Mouse (Mus musculus) CH12.LX (cell line): Measurements from ENCODE around the gene Sectm1b. TPM values are rescaled to one million over a fixed set of nuclear protein-coding genes. Genes with fewer than 3 reads are reported as not detected.
"Not testable (repeated sequence)": the region's sequence is repeated elsewhere in the genome, so short reads cannot be mapped to it uniquely, and the experiment has no call there.

Source experiments
- DNase-seq: peaks from one replicate; pipeline ENCODE4 v3.0.0-alpha.2; 2013; ENCODE audit errors: extremely low read depth
- H3K27ac ChIP-seq: 2 replicates; pipeline ENCODE4 v1.5.1; 2012; ENCODE audit warnings: low read depth, mild to moderate bottlenecking, control low read depth, moderate library complexity; ENCODE audit not compliant: insufficient read depth
- H3K27me3 ChIP-seq: replicated peaks from 2 replicates; pipeline ENCODE3; 2012; ENCODE audit warnings: inconsistent platforms
- H3K36me3 ChIP-seq, 2 experiments: replicated peaks in 1 of 2; 2 replicates each; pipeline versions ENCODE3 to v1.6.1; 2012; ENCODE audit warnings: inconsistent platforms in 1 of 2, low read length in 1 of 2, mild to moderate bottlenecking in 1 of 2, mixed read lengths in 1 of 2, moderate library complexity in 1 of 2; ENCODE audit not compliant: control insufficient read depth in 1 of 2, insufficient read depth in 1 of 2
- H3K4me1 ChIP-seq, 2 experiments: 2 replicates each; pipeline ENCODE4 v1.6.1; 2012; ENCODE audit warnings: inconsistent platforms in 1 of 2, moderate library complexity in 1 of 2; ENCODE audit not compliant: insufficient read depth in 2 of 2, control insufficient read depth in 1 of 2
- H3K4me2 ChIP-seq: 2 replicates; pipeline ENCODE4 v1.6.1; 2012; ENCODE audit warnings: low read depth, mild to moderate bottlenecking, control low read depth; ENCODE audit not compliant: poor library complexity, insufficient read depth, severe bottlenecking
- H3K4me3 ChIP-seq, 3 experiments: fragments of 150-350 bp in 1 of 3; sonication (generic) in 1 of 3; replicated peaks in 1 of 3; 2 replicates each; pipeline versions ENCODE3 to v1.5.1; 2011 to 2012; ENCODE audit warnings: low read depth in 2 of 3, low read length in 2 of 3, mild to moderate bottlenecking in 2 of 3, moderate library complexity in 2 of 3, control low read depth in 1 of 3, improper control_type of control experiment in 1 of 3, inconsistent platforms in 1 of 3, mixed read lengths in 1 of 3; ENCODE audit not compliant: poor library complexity in 1 of 3
- H3K79me2 ChIP-seq: replicated peaks from 2 replicates; pipeline ENCODE4 v1.6.1; 2012; ENCODE audit warnings: mild to moderate bottlenecking, moderate library complexity; ENCODE audit not compliant: control insufficient read depth, poor library complexity, insufficient read depth, severe bottlenecking; ENCODE audit errors: extremely low read depth
- H3K9ac ChIP-seq: 2 replicates; pipeline ENCODE4 v1.6.1; 2012; ENCODE audit warnings: low read depth, mild to moderate bottlenecking, control low read depth, moderate library complexity; ENCODE audit not compliant: insufficient read depth
- H3K9me3 ChIP-seq: replicated peaks from 2 replicates; pipeline ENCODE3; 2012; ENCODE audit warnings: low read length, inconsistent platforms, mixed read lengths
- CTCF ChIP-seq, 2 experiments: IDR thresholded peaks in 1 of 2; conservative IDR thresholded peaks in 1 of 2; 2 replicates each; pipeline ENCODE4 v1.5.1; 2011 to 2012; ENCODE audit warnings: low read depth in 2 of 2, low read length in 2 of 2, improper control_type of control experiment in 1 of 2, inconsistent platforms in 1 of 2, mild to moderate bottlenecking in 1 of 2, moderate library complexity in 1 of 2
- ELF1 ChIP-seq: IDR thresholded peaks from 2 replicates; pipeline ENCODE4 v1.6.1; 2014; ENCODE audit warnings: low read depth, mild to moderate bottlenecking, inconsistent platforms, low read length, improper control_type of control experiment
- EP300 ChIP-seq: IDR thresholded peaks from 2 replicates; pipeline ENCODE4 v1.6.1; 2011; ENCODE audit warnings: low read length, improper control_type of control experiment
- ETS1 ChIP-seq: conservative IDR thresholded peaks from 2 replicates; pipeline ENCODE4 v1.6.1; 2012; ENCODE audit warnings: low read depth, mild to moderate bottlenecking, inconsistent platforms, low read length, improper control_type of control experiment, moderate library complexity
- MAFK ChIP-seq: IDR thresholded peaks from 2 replicates; pipeline ENCODE4 v1.6.1; 2011; ENCODE audit warnings: low read length, improper control_type of control experiment; ENCODE audit not compliant: insufficient replicate concordance
- MAX ChIP-seq: IDR thresholded peaks from 2 replicates; pipeline ENCODE4 v1.6.1; 2011; ENCODE audit warnings: low read length, improper control_type of control experiment
- MEF2A ChIP-seq: IDR thresholded peaks from 2 replicates; pipeline ENCODE4 v1.6.1; 2014; ENCODE audit warnings: low read depth, mild to moderate bottlenecking, inconsistent platforms, low read length, improper control_type of control experiment, borderline replicate concordance
- MXI1 ChIP-seq: IDR thresholded peaks from 2 replicates; pipeline ENCODE4 v1.6.1; 2011; ENCODE audit warnings: mild to moderate bottlenecking, low read depth, low read length, improper control_type of control experiment
- NRF1 ChIP-seq: IDR thresholded peaks from 2 replicates; pipeline ENCODE4 v1.6.1; 2014; ENCODE audit warnings: low read depth, mild to moderate bottlenecking, inconsistent platforms, low read length, improper control_type of control experiment, moderate library complexity
- POLR2AphosphoS2 ChIP-seq: IDR thresholded peaks from 2 replicates; pipeline ENCODE4 v1.6.1; 2011; ENCODE audit warnings: low read depth, low read length, improper control_type of control experiment
- RAD21 ChIP-seq: IDR thresholded peaks from 2 replicates; pipeline ENCODE4 v1.6.1; 2011; ENCODE audit warnings: low read depth, mild to moderate bottlenecking, low read length, improper control_type of control experiment, moderate library complexity
- SMC3 ChIP-seq: IDR thresholded peaks from 2 replicates; pipeline ENCODE4 v1.6.1; 2011; ENCODE audit warnings: low read depth, low read length, improper control_type of control experiment
- TBP ChIP-seq: conservative IDR thresholded peaks from 2 replicates; pipeline ENCODE4 v1.6.1; 2011; ENCODE audit warnings: low read depth, low read length, improper control_type of control experiment
- dilution Hi-C: fragments of 300-500 bp; cut with MboI; formaldehyde crosslinking; loops from 2 replicates; pipeline ENCODE4 v1.14.3; 2020; ENCODE audit warnings: low sequenced_read_pairs; ENCODE audit not compliant: extremely low pct_unique_long_range_greater_than_20kb, extremely low pct_ligation_motif_present
- in situ Hi-C: fragments of 300-500 bp; cut with MboI; formaldehyde crosslinking; loops from 3 replicates; pipeline ENCODE4 v1.14.3; 2019; ENCODE audit warnings: low sequenced_read_pairs, low pct_ligation_motif_present, low pct_unique_long_range_greater_than_20kb, mixed read lengths
- polyA plus RNA-seq: library from polyadenylated mRNA; unstranded; fragments of >175 nt; gene quantifications from 2 replicates; pipeline ENCODE4 v1.2.1, GENCODE M21; 2012; ENCODE audit warnings: low read depth; ENCODE audit not compliant: insufficient read length
- total RNA-seq, 2 experiments: library from RNA; depleted of rRNA; stranded (reverse); fragments of 300-350 nt in 1 of 2; fragments of >200 nt in 1 of 2; gene quantifications; 2 replicates each; pipeline ENCODE4 v1.2.3; 2012 to 2014

Gene Sectm1b
- total and polyA plus RNA-seq, 3 experiments = not detected

- dilution Hi-C loops (no loop called here), in situ Hi-C loops (no loop called here)
- Histone ChIP-seq H3K4me3 (no peak overlapping the region), H3K9ac (no peak overlapping the region), H3K9me3 (no peaks in the 10 kb centered on the region), H3K4me2 (no peak overlapping the region), H3K36me3 (no peaks in the 10 kb centered on the region), H3K27me3 (peaks cover 15% of the 10 kb centered on the region), H3K4me1 (peaks cover 0 to 4% of the 10 kb centered on the region in 2 experiments; a peak in 2 of 4 replicates), H3K79me2 (no peaks in the 10 kb centered on the region), H3K27ac (no peak overlapping the region)
- TF ChIP-seq RAD21 (peak; percentile 77), MAFK (no peak), MAX (0 out of 2 replicates have a peak, but pooled peaks have one; percentile 25), SMC3 (peak; percentile 55), ELF1 (no peak), CTCF (conservative IDR thresholded peaks at IDR 0.05 in 1 of 2, IDR thresholded peaks at IDR 0.05 in 1 of 2; ENCODE audit: low read depth in 2 of 2, low read length in 2 of 2) (peak; percentile 70 to 73), MXI1 (no peak)
- peak; percentile 45 for DNase-seq
These were observed 15.5 kb downstream of the Sectm1b start for GRCm38 (mm10) chr11:121047826-121048399.

GRCm38 (mm10) chr11:121045286-121045685 lies 18.1 kb downstream of the Sectm1b start:
- in situ Hi-C loops (no loop called here), dilution Hi-C loops (no loop called here)
- Histone ChIP-seq H3K27ac (no peak overlapping the region), H3K4me2 (no peak overlapping the region), H3K79me2 (no peaks in the 10 kb centered on the region), H3K9ac (no peak overlapping the region), H3K4me3 (no peak overlapping the region)
- no peak for DNase-seq
- no peak for TF ChIP-seq POLR2AphosphoS2
- no peak for TF ChIP-seq MEF2A
- TF ChIP-seq EP300 = no peak
- TF ChIP-seq ELF1 = no peak
- TF ChIP-seq NRF1 = no peak
- no peak for TF ChIP-seq TBP
- TF ChIP-seq, all 38 proteins: peak for 0
- no peaks in the 10 kb centered on the region for H3K36me3 ChIP-seq
- H3K9me3 ChIP-seq = no peaks in the 10 kb centered on the region
- peaks cover 0 to 25% of the 10 kb centered on the region in 2 experiments; a peak in 2 of 4 replicates for H3K4me1 ChIP-seq
- H3K27me3 ChIP-seq = peaks cover 11% of the 10 kb centered on the region

DNA sequence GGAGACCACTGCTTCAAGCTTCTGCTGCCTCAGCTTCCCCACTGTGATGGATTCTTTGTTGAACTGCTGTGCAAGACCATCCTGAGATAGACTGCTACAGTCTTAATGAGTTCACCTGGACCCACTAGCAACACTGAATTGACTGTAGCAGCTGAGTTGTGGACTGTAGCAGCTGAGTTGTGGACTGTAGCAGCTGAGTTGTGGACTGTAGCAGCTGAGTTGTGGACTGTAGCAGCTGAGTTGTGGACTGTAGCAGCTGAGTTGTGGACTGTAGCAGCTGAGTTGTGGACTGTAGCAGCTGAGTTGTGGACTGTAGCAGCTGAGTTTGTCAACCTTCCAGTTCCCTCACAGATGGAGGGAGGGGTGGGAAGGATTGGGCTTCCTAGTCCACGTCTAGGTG lies 20.3 kb downstream of the Sectm1b start:
- dilution Hi-C loops, H3K9ac ChIP-seq, H3K9me3 ChIP-seq, H3K4me2 ChIP-seq, H3K4me3 ChIP-seq, H3K27ac ChIP-seq, in situ Hi-C loops, H3K36me3 ChIP-seq, DNase-seq, H3K27me3 ChIP-seq, H3K79me2 ChIP-seq: not testable (repeated sequence)
- peaks cover 0 to 42% of the 10 kb centered on the region in 2 experiments; a peak in 3 of 4 replicates for H3K4me1 ChIP-seq
- peak; percentile 36; the same call in 1 of the 2 replicates for TF ChIP-seq ETS1
